Mouse (Mus musculus) ES-E14 (cell line): ENCODE results near the gene Slc35a1. TPM values are rescaled to one million over a fixed set of nuclear protein-coding genes. Genes with fewer than 3 reads are reported as not detected.
A peak's percentile ranks its signal among the peaks of the same experiment; 100 is the strongest.

ENCODE experiments used
- DNase-seq: peaks from one replicate; pipeline ENCODE4 v3.0.0-alpha.2; 2013; ENCODE audit warnings: low read depth, low spot score
- H3K27ac ChIP-seq: 2 replicates; pipeline ENCODE4 v1.5.1; 2012; ENCODE audit warnings: low read depth, mild to moderate bottlenecking, low read length, moderate library complexity, mixed read lengths; ENCODE audit not compliant: poor library complexity, insufficient read depth, severe bottlenecking
- H3K36me3 ChIP-seq: 2 replicates; pipeline ENCODE4 v1.6.1; 2012; ENCODE audit warnings: mild to moderate bottlenecking, low read length, moderate library complexity, mixed read lengths; ENCODE audit not compliant: control insufficient read depth, poor library complexity, insufficient read depth, severe bottlenecking
- H3K4me1 ChIP-seq, 2 experiments: fragments of 150-350 bp in 1 of 2; sonication (generic) in 1 of 2; 2 replicates each; pipeline ENCODE4 v1.6.1; 2012; ENCODE audit warnings: low read length in 2 of 2, mild to moderate bottlenecking in 1 of 2, mixed read lengths in 1 of 2; ENCODE audit not compliant: control insufficient read depth in 2 of 2, insufficient read depth in 2 of 2, poor library complexity in 1 of 2
- H3K4me3 ChIP-seq, 2 experiments: fragments of 150-350 bp in 1 of 2; sonication (generic) in 1 of 2; 2 replicates each; pipeline ENCODE4 v1.5.1; 2012; ENCODE audit warnings: low read length in 2 of 2, low read depth in 1 of 2, mild to moderate bottlenecking in 1 of 2, mixed read lengths in 1 of 2; ENCODE audit not compliant: insufficient read depth in 1 of 2, poor library complexity in 1 of 2, severe bottlenecking in 1 of 2
- H3K9ac ChIP-seq: 2 replicates; pipeline ENCODE4 v1.6.1; 2012; ENCODE audit warnings: low read depth, mild to moderate bottlenecking, low read length, mixed read lengths; ENCODE audit not compliant: poor library complexity, insufficient read depth, severe bottlenecking
- H3K9me3 ChIP-seq: fragments of 150-350 bp; sonication (generic); 2 replicates; pipeline ENCODE4 v1.6.1; 2012; ENCODE audit warnings: low read depth, mild to moderate bottlenecking, low read length; ENCODE audit not compliant: control insufficient read depth, insufficient read depth
- CHD2 ChIP-seq: IDR thresholded peaks from 2 replicates; pipeline ENCODE4 v1.6.1; 2014; ENCODE audit warnings: mild to moderate bottlenecking, low read depth, low read length, inconsistent platforms
- HCFC1 ChIP-seq: IDR thresholded peaks from 2 replicates; pipeline ENCODE4 v1.6.1; 2012; ENCODE audit warnings: low read length, inconsistent platforms, borderline replicate concordance; ENCODE audit not compliant: insufficient read depth
- MAFK ChIP-seq: IDR thresholded peaks from 2 replicates; pipeline ENCODE4 v1.6.1; 2014; ENCODE audit warnings: mild to moderate bottlenecking, low read depth, low read length, inconsistent platforms; ENCODE audit not compliant: insufficient read depth
- ZC3H11A ChIP-seq: IDR thresholded peaks from 2 replicates; pipeline ENCODE4 v1.6.1; 2012; ENCODE audit warnings: low read depth, mild to moderate bottlenecking, inconsistent platforms, low read length, borderline replicate concordance
- ZNF384 ChIP-seq: IDR thresholded peaks from 2 replicates; pipeline ENCODE4 v1.6.1; 2012; ENCODE audit warnings: low read depth, low read length, inconsistent platforms
- in situ Hi-C, 2 experiments: fragments of 600-800 bp; cut with MboI; formaldehyde crosslinking; loops; one replicate each; pipeline ENCODE4 v1.15.1; 2025; ENCODE audit warnings: low sequenced_read_pairs in 2 of 2, inconsistent platforms in 1 of 2; ENCODE audit not compliant: unreplicated experiment in 2 of 2
- total RNA-seq: library from RNA; depleted of rRNA; stranded (reverse); fragments of 300-350 nt; gene quantifications from 2 replicates; pipeline ENCODE4 v1.2.3, GENCODE M21; 2012; rRNA removed

Gene Slc35a1
- total RNA-seq, 1 experiment = 36.9 TPM

DNA sequence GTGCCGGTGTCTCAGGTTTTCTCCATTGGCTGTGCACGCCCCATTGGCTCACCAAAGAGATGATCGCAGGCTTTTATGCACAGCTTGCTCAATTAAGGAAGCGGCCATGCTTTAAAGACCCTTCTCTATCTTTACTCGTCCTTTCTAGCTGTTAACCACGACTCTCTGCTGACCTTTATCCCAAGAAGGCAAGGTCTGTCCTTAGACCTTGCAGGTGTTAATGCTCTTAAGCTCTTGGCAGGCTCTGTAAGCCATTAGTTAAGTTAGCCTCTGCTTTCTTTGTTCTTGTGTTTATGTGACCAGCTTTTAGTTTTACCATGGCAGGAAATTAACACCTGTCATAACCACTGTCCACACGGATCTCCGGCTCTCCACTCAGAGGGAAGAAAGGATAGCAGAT lies 71.1 kb downstream of the Slc35a1 start:
- TF ChIP-seq CHD2 (no peak), ZNF384 (no peak), ZC3H11A (no peak), MAFK (no peak), HCFC1 (no peak)
- peak overlapping the region; percentile 91 to 96; a peak in 3 of 4 replicates for H3K4me3 ChIP-seq

DNA sequence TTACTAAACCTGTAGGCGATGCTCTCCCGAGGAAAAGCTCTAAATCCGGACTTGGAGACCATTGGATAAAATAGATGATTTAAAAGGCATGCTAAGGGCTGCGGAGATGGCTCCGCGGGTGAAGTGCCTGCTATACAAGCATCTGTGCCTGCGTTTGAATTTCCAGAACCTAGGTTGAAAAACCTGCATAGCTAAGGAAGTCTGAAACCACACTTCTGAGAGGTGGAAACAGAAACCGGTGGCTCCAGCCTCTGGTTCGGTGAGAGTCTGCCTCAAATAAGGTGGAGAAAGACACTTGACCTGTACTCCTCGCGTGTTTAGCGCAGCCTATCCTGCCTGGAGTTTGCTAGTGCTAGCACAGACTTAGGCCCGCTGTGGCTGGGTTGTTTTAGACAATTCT lies 71.9 kb downstream of the Slc35a1 start:
- no peak for DNase-seq
- peaks cover 0 to 2% of the 10 kb centered on the region in 2 experiments; a peak in 1 of 4 replicates for H3K4me1 ChIP-seq
- no peak overlapping the region for H3K27ac ChIP-seq
- in situ Hi-C loops = no loop called here
- TF ChIP-seq ZC3H11A = no peak
- no peak for TF ChIP-seq MAFK
- TF ChIP-seq CHD2 = no peak
- TF ChIP-seq ZNF384 = no peak
- no peak for TF ChIP-seq HCFC1
- no peaks in the 10 kb centered on the region for H3K9me3 ChIP-seq
- peak overlapping the region; percentile 90 for H3K9ac ChIP-seq
- no peaks in the 10 kb centered on the region; the same call in 1 of the 2 replicates for H3K36me3 ChIP-seq
- peak overlapping the region; percentile 91 to 96 for H3K4me3 ChIP-seq

More for the DNA sequence above, 71.1 kb downstream of the Slc35a1 start:
- Histone ChIP-seq H3K27ac (no peak overlapping the region), H3K4me1 (peaks cover 0 to 2% of the 10 kb centered on the region in 2 experiments; a peak in 1 of 4 replicates), H3K36me3 (no peaks in the 10 kb centered on the region; the same call in 1 of the 2 replicates), H3K9me3 (no peaks in the 10 kb centered on the region), H3K9ac (peak overlapping the region; percentile 90; the same call in 1 of the 2 replicates)
- DNase-seq = no peak
- in situ Hi-C loops = no loop called here

DNA sequence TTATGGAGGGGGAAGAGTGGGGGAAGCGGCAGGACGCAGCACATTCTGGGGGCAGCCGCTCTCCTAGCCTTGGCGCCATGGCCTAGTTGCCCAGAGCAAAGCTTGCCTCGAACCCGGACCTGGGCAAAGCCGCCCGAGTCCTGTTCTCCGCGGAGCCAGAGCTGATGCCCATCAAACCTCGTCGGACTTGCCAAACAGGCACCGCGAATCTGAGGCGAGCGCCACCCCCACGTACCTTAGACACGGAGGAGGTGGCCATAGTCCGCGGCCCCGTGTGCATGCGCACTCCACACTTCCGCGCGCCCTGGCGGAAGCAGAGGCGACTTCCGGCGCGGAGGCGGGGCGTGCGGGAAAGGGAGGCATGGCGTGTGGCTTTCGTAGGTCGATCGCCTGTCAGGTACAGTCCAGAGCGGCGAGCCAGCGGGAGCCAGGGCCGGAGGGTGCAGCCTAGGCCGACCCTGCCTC lies 72.6 kb downstream of the Slc35a1 start, which contains the start of the genes Orc3 and Rars2:
Orc3 (minus strand) TSS at position 315 of the 465 bp plus-strand sequence.
Rars2 (plus strand) TSS at position 328 of the 465 bp plus-strand sequence.
- peak; percentile 79 for DNase-seq
- TF ChIP-seq HCFC1 (peak; percentile 71; the same call in 1 of the 2 replicates), CHD2 (no peak), ZC3H11A (no peak)
- peak within 1 kb of the TSS; percentile 98 for H3K9ac ChIP-seq
- in situ Hi-C loops = no loop called here
- H3K4me3 ChIP-seq = peak within 1 kb of the TSS; percentile 91 to 96
- peak within 1 kb of the TSS; percentile 62; the same call in 1 of the 2 replicates for H3K27ac ChIP-seq
- peaks cover under 1% of the 10 kb centered on the region for H3K36me3 ChIP-seq
- H3K4me1 ChIP-seq = peaks cover 0 to 2% of the 10 kb centered on the region in 2 experiments; a peak in 1 of 4 replicates
- no peaks in the 10 kb centered on the region for H3K9me3 ChIP-seq

DNA sequence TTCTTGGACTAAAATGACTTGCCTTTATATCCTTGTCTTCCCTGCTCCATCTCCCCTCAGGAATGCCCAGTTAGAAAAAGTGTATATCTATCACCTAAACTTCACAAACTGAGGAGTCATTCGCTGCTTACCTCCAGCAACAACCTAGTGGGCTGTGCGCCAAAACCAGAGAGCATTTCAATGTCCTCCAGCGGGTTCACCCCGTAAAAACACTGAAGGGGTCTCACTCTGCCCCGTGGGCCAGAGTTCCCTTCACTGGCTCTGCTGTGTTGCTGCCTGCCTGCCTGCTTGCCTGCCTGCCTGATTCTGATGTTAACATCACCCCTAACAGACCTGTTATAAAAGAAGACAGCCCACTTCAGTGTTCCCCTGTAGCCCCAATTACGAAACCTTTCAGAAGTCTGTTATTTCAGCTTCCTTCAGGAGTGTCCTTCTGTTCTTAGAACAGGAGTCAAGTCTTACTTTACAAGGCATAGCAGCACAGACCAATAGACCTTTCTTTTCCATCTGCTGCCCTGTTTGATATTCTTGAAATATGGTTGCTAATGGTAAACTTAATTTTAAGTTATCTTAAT lies 73.6 kb downstream of the Slc35a1 start:
- no peak overlapping the region for H3K27ac ChIP-seq
- in situ Hi-C loops = no loop called here
- H3K4me1 ChIP-seq = peaks cover 0 to 2% of the 10 kb centered on the region in 2 experiments; a peak in 1 of 4 replicates
- peak overlapping the region; percentile 73 for H3K9ac ChIP-seq
- H3K36me3 ChIP-seq = peaks cover 4% of the 10 kb centered on the region
- no peaks in the 10 kb centered on the region for H3K9me3 ChIP-seq
- no peak for DNase-seq
- TF ChIP-seq HCFC1 (no peak), CHD2 (no peak), ZC3H11A (no peak), ZNF384 (no peak), MAFK (no peak)
- H3K4me3 ChIP-seq = peak overlapping the region; percentile 91 to 96

Other genes with a start within 250 kb of the Slc35a1 start
- gene Akirin2, start 136.5 kb downstream of the Slc35a1 start, total RNA-seq = 37.4 and 56.4 TPM in 2 replicates
- gene Orc3, start 72.5 kb downstream of the Slc35a1 start, total RNA-seq = 72.9 and 73.9 TPM in 2 replicates
- gene Rars2, start 72.5 kb downstream of the Slc35a1 start, total RNA-seq = 29.0 and 31.5 TPM in 2 replicates
- gene Cfap206, start 42.8 kb upstream of the Slc35a1 start, total RNA-seq = 0.53 and 1.3 TPM in 2 replicates
- gene Gm136, start 68.8 kb upstream of the Slc35a1 start, total RNA-seq = not detected in 2 replicates
- 15.3 and 23.5 TPM in 2 replicates for gene Smim8, start 91.0 kb upstream of the Slc35a1 start, total RNA-seq
- gene Zfp292, start 195.5 kb upstream of the Slc35a1 start, total RNA-seq = 25.3 and 31.8 TPM in 2 replicates
- gene Cga, start 206.3 kb upstream of the Slc35a1 start, total RNA-seq = 0.89 TPM in 1 of 2 replicates, not detected in the other